Mouse (Mus musculus) heart, embryonic 13.5 days (tissue): ENCODE measurements at regions not wholly inside any gene's neighbourhood (a gene's known extent, or its start where the extent isn't known, plus 50 kb on each side); places are given as distances from the start of the nearest gene placed in this dataset.

Source experiments
- ATAC-seq: fragments of 200-750 bp; cut with Nextera tagmentation; 2 replicates; pipeline ENCODE4 v1.8.0; 2017; ENCODE audit warnings: moderate TSS enrichment; ENCODE audit not compliant: insufficient number of reproducible peaks, low FRiP score, low TSS enrichment; ENCODE audit errors: extremely low read depth
- H3K27ac ChIP-seq: fragments of 300-500 bp; sonication (generic); replicated peaks from 2 replicates; pipeline ENCODE4 v1.5.1; 2015; ENCODE audit warnings: moderate library complexity, mild to moderate bottlenecking, inconsistent platforms
- H3K27me3 ChIP-seq: fragments of 300-500 bp; sonication (generic); replicated peaks from 2 replicates; pipeline ENCODE4 v1.6.1; 2015; ENCODE audit warnings: mild to moderate bottlenecking, inconsistent platforms
- H3K36me3 ChIP-seq: fragments of 300-500 bp; sonication (generic); 2 replicates; pipeline ENCODE4 v1.6.1; 2015; ENCODE audit warnings: mild to moderate bottlenecking, inconsistent platforms
- H3K4me1 ChIP-seq: fragments of 300-500 bp; sonication (generic); 2 replicates; pipeline ENCODE4 v1.6.1; 2015; ENCODE audit warnings: inconsistent platforms
- H3K4me2 ChIP-seq: fragments of 300-500 bp; sonication (generic); 2 replicates; pipeline ENCODE4 v1.6.1; 2015; ENCODE audit warnings: inconsistent platforms, mild to moderate bottlenecking, moderate library complexity
- H3K4me3 ChIP-seq: fragments of 300-500 bp; sonication (generic); 2 replicates; pipeline ENCODE4 v1.5.1; 2015; ENCODE audit warnings: moderate library complexity, mild to moderate bottlenecking, inconsistent platforms
- H3K9ac ChIP-seq: fragments of 300-500 bp; sonication (generic); 2 replicates; pipeline ENCODE4 v1.6.1; 2015; ENCODE audit warnings: inconsistent platforms, mild to moderate bottlenecking, moderate library complexity
- H3K9me3 ChIP-seq: fragments of 300-500 bp; sonication (generic); 2 replicates; pipeline ENCODE4 v1.6.1; 2016; ENCODE audit warnings: inconsistent platforms
- WGBS: fragments of 180-500 bp; shearing (Covaris S2); methylation state at CpG from one replicate; pipeline ENCODE4 v1.1.7; 2015; ENCODE audit warnings: mixed read lengths; 5-methylcytosine and 5-hydroxymethylcytosine counted together

GRCm38 (mm10) chr14:54166057-54166456 lies 87.8 kb downstream of the Dad1 start:
- H3K9me3 ChIP-seq: no peaks in the 10 kb centered on the region
- no peak overlapping the region; the same call in 1 of the 2 replicates for H3K4me2 ChIP-seq
- H3K9ac ChIP-seq: peak overlapping the region; percentile 50; the same call in 1 of the 2 replicates
- H3K27ac ChIP-seq: peak overlapping the region; percentile 41; the same call in 1 of the 2 replicates
- no peaks in the 10 kb centered on the region for H3K27me3 ChIP-seq
- WGBS: 34% methylated on average over 3 of the region's 3 CpGs
- no peaks in the 10 kb centered on the region for H3K36me3 ChIP-seq
- no peak overlapping the region for H3K4me3 ChIP-seq
- peaks cover 82% of the 10 kb centered on the region for H3K4me1 ChIP-seq
- ATAC-seq: no peak

GRCm38 (mm10) chr14:54164874-54165273 lies 89.0 kb downstream of the Dad1 start:
- no peaks in the 10 kb centered on the region for H3K27me3 ChIP-seq
- ATAC-seq: no peak
- WGBS: 75% methylated on average over 9 of the region's 9 CpGs
- H3K9ac ChIP-seq: no peak overlapping the region
- H3K9me3 ChIP-seq: no peaks in the 10 kb centered on the region
- no peaks in the 10 kb centered on the region for H3K36me3 ChIP-seq
- no peak overlapping the region for H3K27ac ChIP-seq
- no peak overlapping the region for H3K4me2 ChIP-seq
- H3K4me3 ChIP-seq: no peak overlapping the region
- peaks cover 74% of the 10 kb centered on the region for H3K4me1 ChIP-seq

DNA sequence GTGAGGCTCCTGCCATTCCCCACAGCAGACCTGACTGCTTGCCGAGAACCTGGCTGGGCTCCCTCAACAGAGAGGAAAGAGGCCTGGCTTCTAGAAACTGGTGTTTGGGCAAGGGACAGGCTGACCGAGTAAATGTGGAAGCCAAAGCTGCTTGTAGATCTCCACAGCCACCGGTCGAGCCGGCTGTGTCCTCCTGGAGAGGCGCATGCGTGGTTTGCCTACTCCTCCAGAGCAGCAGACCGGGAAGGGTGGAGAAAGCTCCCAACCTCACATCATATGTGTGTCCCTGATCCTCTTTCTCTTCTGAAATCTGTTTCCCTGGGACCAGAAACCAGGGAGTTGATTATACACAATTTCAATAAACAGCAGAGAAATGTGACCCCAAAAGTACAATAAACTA lies 92.0 kb downstream of the Dad1 start:
- ATAC-seq: no peak
- Histone ChIP-seq H3K4me1 (peaks cover 50% of the 10 kb centered on the region), H3K4me3 (no peak overlapping the region), H3K27ac (no peak overlapping the region), H3K36me3 (no peaks in the 10 kb centered on the region), H3K9ac (no peak overlapping the region), H3K27me3 (no peaks in the 10 kb centered on the region), H3K9me3 (no peaks in the 10 kb centered on the region), H3K4me2 (no peak overlapping the region)
- 64% methylated on average over 8 of the region's 8 CpGs for WGBS

DNA sequence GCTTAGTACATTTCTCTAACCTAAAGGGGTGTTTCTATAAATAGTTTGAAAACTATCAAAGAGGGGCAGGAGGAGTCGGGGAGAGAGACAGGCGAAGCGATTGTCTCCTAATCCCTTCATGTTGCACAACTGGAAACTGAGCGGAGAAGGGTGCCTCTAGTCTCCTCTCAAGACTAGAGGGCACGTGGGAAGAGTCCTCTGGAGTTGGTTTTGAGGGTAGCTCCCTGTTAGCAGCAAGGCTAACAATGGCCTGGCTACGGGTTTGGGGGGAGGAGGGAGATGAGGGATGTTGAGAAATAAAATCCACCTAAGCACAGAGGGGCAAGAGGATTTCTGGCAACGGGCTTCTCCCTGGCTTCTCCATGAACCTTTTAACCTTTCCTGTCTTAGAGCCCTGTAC lies 92.7 kb downstream of the Dad1 start:
- 40% methylated on average over 7 of the region's 7 CpGs for WGBS

DNA sequence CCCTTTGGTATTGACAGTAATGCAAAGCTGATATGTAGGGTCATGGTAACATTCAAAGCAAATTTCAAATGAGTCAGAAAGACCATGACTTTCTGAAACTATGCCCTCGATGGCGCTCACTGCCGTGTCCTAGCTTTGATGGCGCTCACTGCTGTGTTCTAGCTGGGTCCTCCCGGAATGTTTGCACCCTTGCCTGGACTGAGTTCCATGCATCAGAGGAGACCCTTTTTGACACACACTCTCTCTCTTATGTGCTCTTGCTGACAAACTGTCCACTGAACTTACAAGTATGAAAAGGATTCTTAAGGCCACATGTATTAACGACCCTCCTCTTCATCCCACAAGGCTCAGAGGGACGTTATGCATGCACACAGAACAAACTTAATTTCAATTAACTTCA lies 94.1 kb downstream of the Dad1 start:
- Histone ChIP-seq H3K36me3 (no peaks in the 10 kb centered on the region), H3K9ac (no peak overlapping the region), H3K27ac (no peak overlapping the region), H3K4me3 (no peak overlapping the region), H3K4me2 (no peak overlapping the region), H3K4me1 (peaks cover 34% of the 10 kb centered on the region), H3K9me3 (no peaks in the 10 kb centered on the region), H3K27me3 (no peaks in the 10 kb centered on the region)
- WGBS: 88% methylated on average over 7 of the region's 7 CpGs
- no peak for ATAC-seq

More for the DNA sequence above, 92.7 kb downstream of the Dad1 start:
- Histone ChIP-seq H3K9me3 (no peaks in the 10 kb centered on the region), H3K4me1 (peaks cover 42% of the 10 kb centered on the region), H3K9ac (no peak overlapping the region), H3K4me3 (no peak overlapping the region), H3K36me3 (no peaks in the 10 kb centered on the region), H3K27ac (no peak overlapping the region), H3K27me3 (no peaks in the 10 kb centered on the region), H3K4me2 (no peak overlapping the region)
- no peak for ATAC-seq

- Histone ChIP-seq H3K4me3 (no peak overlapping the region), H3K36me3 (no peaks in the 10 kb centered on the region), H3K27me3 (no peaks in the 10 kb centered on the region), H3K27ac (no peak overlapping the region), H3K4me2 (no peak overlapping the region), H3K9ac (no peak overlapping the region), H3K4me1 (peaks cover 20% of the 10 kb centered on the region), H3K9me3 (no peaks in the 10 kb centered on the region)
- ATAC-seq: no peak
- 59% methylated on average over 9 of the region's 9 CpGs for WGBS
These were observed 95.5 kb downstream of the Dad1 start for GRCm38 (mm10) chr14:54158214-54158965.

GRCm38 (mm10) chr14:54156536-54156935 lies 97.4 kb downstream of the Dad1 start:
- no peak for ATAC-seq
- no peak overlapping the region for H3K4me2 ChIP-seq
- 91% methylated on average over 6 of the region's 6 CpGs for WGBS
- H3K4me1 ChIP-seq: peaks cover 15% of the 10 kb centered on the region
- no peak overlapping the region for H3K27ac ChIP-seq
- no peaks in the 10 kb centered on the region for H3K36me3 ChIP-seq
- no peak overlapping the region for H3K4me3 ChIP-seq
- H3K9me3 ChIP-seq: no peaks in the 10 kb centered on the region
- H3K9ac ChIP-seq: no peak overlapping the region
- no peaks in the 10 kb centered on the region for H3K27me3 ChIP-seq

- Histone ChIP-seq H3K27ac (no peak overlapping the region), H3K4me2 (no peak overlapping the region), H3K9ac (no peak overlapping the region), H3K4me1 (peaks cover 4% of the 10 kb centered on the region), H3K9me3 (no peaks in the 10 kb centered on the region), H3K36me3 (no peaks in the 10 kb centered on the region), H3K27me3 (no peaks in the 10 kb centered on the region), H3K4me3 (no peak overlapping the region)
- 32% methylated on average over 6 of the region's 6 CpGs for WGBS
- ATAC-seq: no peak
These were observed 101.2 kb downstream of the Dad1 start for GRCm38 (mm10) chr14:54152485-54153235.

DNA sequence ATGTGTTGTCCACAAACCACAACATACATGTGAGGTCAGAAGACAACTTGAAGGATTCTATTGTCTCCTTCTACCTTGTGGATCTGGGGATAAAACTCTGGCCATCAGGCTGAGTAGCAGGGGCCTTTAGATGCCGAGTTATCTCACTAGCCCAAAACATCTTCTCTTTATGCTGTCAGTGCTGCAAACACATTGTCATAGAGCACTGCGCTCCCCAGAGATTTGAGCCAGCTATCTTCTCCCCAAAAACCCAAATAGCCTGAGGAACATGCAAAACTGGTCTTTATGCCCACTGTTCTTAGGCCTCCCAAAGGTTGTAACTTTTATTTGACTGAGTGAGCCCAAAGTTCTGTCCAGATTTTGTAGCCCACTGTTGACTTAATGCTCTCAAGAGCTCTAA lies 102.0 kb downstream of the Dad1 start:
- Histone ChIP-seq H3K4me3 (no peak overlapping the region), H3K9ac (no peak overlapping the region), H3K36me3 (no peaks in the 10 kb centered on the region), H3K9me3 (no peaks in the 10 kb centered on the region), H3K4me1 (peaks cover 4% of the 10 kb centered on the region), H3K27ac (no peak overlapping the region), H3K4me2 (no peak overlapping the region), H3K27me3 (no peaks in the 10 kb centered on the region)
- WGBS: 76% methylated on average over 2 of the region's 2 CpGs
- no peak for ATAC-seq

DNA sequence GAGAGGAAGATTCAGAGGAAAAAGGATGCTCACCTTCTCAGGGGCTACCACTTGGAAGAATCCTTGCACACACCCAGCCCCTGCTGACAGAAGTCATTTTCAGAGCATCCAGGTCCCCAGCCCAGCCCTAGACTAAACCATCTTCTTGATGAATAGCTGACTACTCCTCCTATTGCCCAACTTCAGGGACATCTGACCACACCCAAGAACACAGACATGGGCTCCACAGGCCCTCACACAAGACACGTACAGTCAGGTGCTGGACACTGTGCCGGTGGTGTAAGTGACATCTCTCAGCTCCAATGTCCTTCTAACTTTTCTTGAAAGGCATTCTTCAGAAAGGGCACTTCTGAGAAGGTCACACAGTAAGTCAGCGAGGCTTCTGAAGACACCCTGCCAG lies 102.6 kb downstream of the Dad1 start:
- ATAC-seq: no peak
- no peak overlapping the region for H3K4me3 ChIP-seq
- 57% methylated on average over 3 of the region's 3 CpGs for WGBS
- H3K27me3 ChIP-seq: no peaks in the 10 kb centered on the region
- H3K36me3 ChIP-seq: no peaks in the 10 kb centered on the region
- no peak overlapping the region for H3K9ac ChIP-seq
- no peaks in the 10 kb centered on the region for H3K9me3 ChIP-seq
- peaks cover 9% of the 10 kb centered on the region for H3K4me1 ChIP-seq
- H3K4me2 ChIP-seq: no peak overlapping the region
- no peak overlapping the region for H3K27ac ChIP-seq

DNA sequence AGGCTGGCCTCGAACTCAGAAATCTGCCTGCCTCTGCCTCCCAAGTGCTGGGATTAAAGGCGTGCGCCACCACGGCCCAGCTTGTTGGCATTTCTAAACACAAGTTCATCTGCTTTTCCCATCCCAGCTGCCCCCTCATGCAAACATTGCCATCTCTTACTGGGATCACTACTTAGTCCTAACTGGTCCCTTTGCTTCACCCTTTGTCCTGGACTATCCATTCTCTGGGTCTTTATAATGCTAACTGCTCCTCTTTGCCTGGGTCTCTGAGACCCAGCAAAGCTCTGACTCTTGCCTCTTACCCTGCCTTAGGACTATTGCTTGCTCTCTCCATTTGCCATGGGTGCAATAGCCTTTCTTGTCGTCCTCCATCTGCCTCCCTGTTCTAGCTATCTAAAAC lies 103.7 kb downstream of the Dad1 start:
- H3K27me3 ChIP-seq: no peaks in the 10 kb centered on the region
- H3K36me3 ChIP-seq: no peaks in the 10 kb centered on the region
- H3K27ac ChIP-seq: no peak overlapping the region
- H3K4me3 ChIP-seq: no peak overlapping the region
- H3K9me3 ChIP-seq: no peaks in the 10 kb centered on the region
- peaks cover 13% of the 10 kb centered on the region for H3K4me1 ChIP-seq
- no peak for ATAC-seq
- no peak overlapping the region for H3K4me2 ChIP-seq
- 78% methylated on average over 5 of the region's 5 CpGs for WGBS
- H3K9ac ChIP-seq: no peak overlapping the region

DNA sequence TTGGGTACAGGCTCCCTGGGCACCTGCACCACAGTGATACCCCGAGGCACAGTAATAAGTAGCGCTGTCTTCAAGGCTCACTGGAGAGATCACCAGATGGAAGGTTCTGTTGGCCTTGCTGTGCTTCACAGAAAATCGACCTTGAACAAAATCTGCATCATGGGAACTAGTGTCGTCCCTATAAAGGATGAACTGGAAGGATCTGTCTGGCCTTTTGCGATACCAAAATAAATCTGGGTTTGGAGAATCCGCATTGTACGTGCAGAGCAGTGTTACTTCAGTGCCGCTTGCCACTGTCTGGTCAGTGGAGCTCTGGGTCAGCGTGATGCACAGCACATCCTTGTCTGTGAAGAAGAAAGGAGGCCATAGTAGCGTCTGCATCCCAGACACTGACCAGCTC lies 105.3 kb downstream of the Dad1 start:
- H3K9me3 ChIP-seq: no peaks in the 10 kb centered on the region
- no peak overlapping the region for H3K4me2 ChIP-seq
- H3K9ac ChIP-seq: no peak overlapping the region
- peaks cover 13% of the 10 kb centered on the region for H3K4me1 ChIP-seq
- WGBS: 88% methylated on average over 10 of the region's 10 CpGs
- no peaks in the 10 kb centered on the region for H3K27me3 ChIP-seq
- no peaks in the 10 kb centered on the region for H3K36me3 ChIP-seq
- no peak overlapping the region for H3K4me3 ChIP-seq
- H3K27ac ChIP-seq: no peak overlapping the region
- ATAC-seq: no peak
